Mouse (Mus musculus) heart, postnatal 25 days (tissue): ENCODE measurements around the gene Zbtb44. TPM values are rescaled to one million over a fixed set of nuclear protein-coding genes. Genes with fewer than 3 reads are reported as not detected.
"Not testable (repeated sequence)": the region's sequence is repeated elsewhere in the genome, so short reads cannot be mapped to it uniquely, and the experiment has no call there.

Source experiments
- DNase-seq: peaks from one replicate; pipeline ENCODE4 v3.0.0; 2022; ENCODE audit warnings: low spot score
- intact Hi-C: fragments of 180-260 bp; cut with DNase I; formaldehyde crosslinking; loops from one replicate; pipeline ENCODE4 v1.15.1; 2025
- total RNA-seq, 2 experiments: library from RNA; stranded (reverse); gene quantifications; 2 replicates each; pipeline ENCODE4 v1.2.3; 2021

The Zbtb44 gene
- total RNA-seq, 2 experiments from 2014 or later = 28.3 to 35.8 TPM

DNA sequence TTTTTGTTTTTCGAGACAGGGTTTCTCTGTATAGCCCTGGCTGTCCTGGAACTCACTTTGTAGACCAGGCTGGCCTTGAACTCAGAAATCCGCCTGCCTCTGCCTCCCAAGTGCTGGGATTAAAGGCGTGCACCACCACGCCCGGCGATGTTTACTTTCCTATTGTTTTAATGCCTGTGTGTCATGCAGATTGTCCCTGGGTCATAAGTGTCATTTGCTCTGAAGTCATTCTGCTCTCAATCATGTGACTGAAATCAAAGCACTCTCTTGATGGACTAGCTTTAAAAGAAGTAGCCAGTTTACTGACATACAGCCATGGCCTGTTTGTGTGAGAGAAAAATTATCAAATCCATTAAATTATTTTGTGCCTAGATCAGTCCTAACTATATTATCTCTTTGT lies 21.1 kb downstream of the Zbtb44 start:
- intact Hi-C loops, DNase-seq: not testable (repeated sequence)

- intact Hi-C loops = no loop called here
- no peak for DNase-seq
Measured at GRCm38 (mm10) chr9:31058723-31059122, 28.3 kb downstream of the Zbtb44 start.

DNA sequence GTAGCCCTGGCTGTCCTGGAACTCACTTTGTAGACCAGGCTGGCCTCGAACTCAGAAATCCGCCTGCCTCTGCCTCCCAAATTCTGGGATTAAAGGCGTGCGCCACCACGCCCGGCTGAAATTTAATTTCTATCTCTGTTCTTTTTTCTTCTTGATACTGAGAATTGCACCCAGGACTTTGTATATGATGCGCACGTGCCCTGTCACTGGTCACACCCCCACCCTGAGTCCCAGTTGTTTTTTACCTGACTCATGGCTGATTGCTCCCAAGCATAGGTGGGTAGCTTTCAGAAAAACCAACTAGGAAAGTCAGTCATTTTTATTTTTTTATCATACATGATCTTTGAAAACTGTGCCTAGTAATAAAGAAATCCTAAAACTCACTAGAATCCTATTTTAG lies 40.3 kb downstream of the Zbtb44 start:
- DNase-seq = no peak
- intact Hi-C loops = no loop called here

DNA sequence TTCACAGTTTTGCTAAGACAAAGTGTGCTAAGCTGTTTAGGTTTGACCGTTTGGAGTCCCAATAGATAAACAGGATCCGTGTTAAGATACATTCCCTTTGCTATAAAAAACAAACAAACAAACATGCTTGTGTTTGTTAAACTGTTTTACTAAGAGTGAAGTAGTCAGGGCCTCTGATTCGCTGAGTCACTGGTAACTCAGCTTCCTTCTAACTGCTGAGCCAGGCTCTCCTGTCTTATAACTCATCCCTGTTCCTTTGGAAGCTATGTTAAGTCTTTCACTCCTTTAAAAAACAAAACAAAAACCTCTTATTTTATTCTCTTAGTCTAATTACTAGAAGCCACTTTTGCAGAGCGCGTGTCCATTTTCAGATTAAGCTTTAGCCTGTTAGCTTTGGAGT lies 41.8 kb downstream of the Zbtb44 start:
- no peak for DNase-seq
- intact Hi-C loops = no loop called here

- DNase-seq = no peak
- intact Hi-C loops = no loop called here
Measured at GRCm38 (mm10) chr9:31073797-31074196, 43.4 kb downstream of the Zbtb44 start.

- DNase-seq = no peak
- intact Hi-C loops = no loop called here
Measured at GRCm38 (mm10) chr9:31074836-31075235, 44.4 kb downstream of the Zbtb44 start.

- DNase-seq = no peak
- intact Hi-C loops = loop anchor here (5.0 kb wide), 1 partner anchor 633 kb away; no protein-coding TSS in a partner anchor
Measured at GRCm38 (mm10) chr9:31080726-31081125, 50.3 kb downstream of the Zbtb44 start.

DNA sequence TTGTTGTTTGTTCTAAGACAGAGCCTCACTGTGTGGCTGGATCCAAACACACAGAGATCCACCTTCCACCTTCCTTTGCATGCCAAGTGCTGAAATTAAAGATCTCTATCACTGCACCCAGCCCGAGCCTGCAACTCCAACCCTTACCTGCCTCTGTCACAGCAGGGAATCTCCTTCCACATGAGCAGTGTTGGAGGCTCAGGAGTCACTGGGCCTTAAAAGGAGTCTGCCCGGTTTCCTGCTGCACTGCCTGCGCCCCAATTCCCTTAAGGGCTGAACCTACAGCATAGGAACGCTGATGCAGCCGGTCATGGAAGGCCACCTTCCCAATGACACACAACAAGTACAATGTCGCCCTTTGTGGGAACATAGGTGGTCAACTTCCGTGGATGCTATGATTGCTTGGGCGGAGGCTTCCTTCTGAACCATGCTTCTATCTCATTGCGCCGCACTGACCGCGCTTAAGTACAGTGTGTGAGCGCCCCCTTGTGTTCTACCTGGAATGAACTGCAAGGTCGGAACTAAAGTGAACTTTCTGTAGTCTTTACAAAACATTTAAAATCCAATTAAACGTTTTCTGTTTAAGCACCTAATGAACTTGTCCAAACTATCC lies 51.7 kb downstream of the Zbtb44 start:
- intact Hi-C loops = loop anchor here (1.0 to 5.0 kb wide), 3 partner anchors 142 to 635 kb away; no protein-coding TSS in a partner anchor
- DNase-seq = peak; percentile 26

GRCm38 (mm10) chr9:31082771-31083170 lies 52.3 kb downstream of the Zbtb44 start:
- no peak for DNase-seq
- intact Hi-C loops = loop anchor here (1.0 to 5.0 kb wide), 3 partner anchors 142 to 635 kb away; no protein-coding TSS in a partner anchor

GRCm38 (mm10) chr9:31085556-31085955 lies 55.1 kb downstream of the Zbtb44 start:
- intact Hi-C loops = no loop called here
- no peak for DNase-seq

DNA sequence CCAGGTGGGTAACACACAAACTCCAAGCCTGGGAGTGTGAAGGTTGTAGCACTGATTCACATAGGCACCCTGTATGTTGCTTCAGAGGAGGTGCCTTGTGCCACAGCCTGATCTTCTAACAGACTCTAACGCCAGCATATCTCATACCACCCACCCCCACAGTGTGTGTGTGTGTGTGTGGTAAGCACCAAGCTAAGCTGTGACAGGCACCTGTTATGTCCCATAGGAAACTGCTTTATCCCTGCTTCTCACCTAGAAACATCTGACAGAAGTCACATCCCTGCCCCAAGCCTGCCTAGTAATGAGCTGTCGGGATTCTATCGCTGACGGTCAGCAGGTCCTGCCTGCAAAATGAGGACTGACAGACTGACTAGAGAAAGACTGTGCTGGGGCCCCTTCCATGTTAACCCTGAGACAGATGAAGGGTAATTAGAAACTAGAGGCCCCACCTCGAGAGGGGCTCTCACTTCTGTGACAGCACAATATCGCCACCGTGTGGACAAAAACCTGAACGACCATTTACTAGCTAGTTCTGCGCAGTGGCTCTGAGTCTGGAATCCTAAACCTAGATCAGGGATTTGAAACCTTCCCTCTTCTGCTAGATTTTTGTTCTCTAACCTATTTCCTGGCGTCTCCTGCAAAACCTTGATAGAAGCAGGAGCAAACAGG lies 55.8 kb downstream of the Zbtb44 start:
- DNase-seq = no peak
- intact Hi-C loops = no loop called here

GRCm38 (mm10) chr9:31086754-31087145 lies 56.3 kb downstream of the Zbtb44 start:
- no peak for DNase-seq
- intact Hi-C loops = no loop called here

DNA sequence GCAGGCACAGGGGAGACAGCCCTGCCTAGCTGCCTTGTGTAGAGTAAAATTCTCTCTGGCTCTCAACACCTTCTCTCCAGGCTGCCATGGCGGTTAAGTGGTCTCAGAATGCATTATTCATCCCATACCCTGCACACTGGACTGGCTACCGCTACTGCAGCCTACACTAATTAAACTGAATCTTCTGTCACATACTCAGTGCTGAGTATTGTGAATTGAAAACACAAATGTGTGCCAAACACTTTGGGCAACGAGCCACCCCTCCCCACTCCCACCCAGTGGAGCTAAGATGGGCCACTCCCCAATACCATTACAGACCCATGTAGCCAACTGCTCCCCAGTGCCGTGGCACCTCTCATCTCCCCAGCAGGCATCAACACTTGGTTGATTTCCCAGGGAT lies 57.0 kb downstream of the Zbtb44 start:
- no peak for DNase-seq
- intact Hi-C loops = no loop called here

- DNase-seq = no peak
- intact Hi-C loops = no loop called here
Measured at GRCm38 (mm10) chr9:31088116-31088515, 57.7 kb downstream of the Zbtb44 start.

DNA sequence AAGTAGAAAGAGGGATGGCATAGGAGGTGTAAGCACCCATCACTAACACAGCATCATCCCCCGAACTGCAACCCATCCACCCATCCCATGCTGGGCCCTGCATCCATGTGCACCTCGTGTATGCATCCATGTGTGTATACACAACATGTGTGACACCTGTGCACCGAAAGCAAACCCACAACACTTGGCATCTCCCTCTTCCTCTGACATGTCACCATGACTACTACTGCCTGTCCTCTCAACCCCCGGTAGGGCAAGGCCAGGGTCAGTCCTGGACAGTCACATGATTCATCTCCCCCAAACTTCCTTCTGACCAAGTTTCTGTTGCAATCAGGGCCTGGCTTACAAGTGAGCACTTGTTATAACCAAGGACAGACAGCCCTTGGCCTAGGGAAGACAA lies 58.4 kb downstream of the Zbtb44 start:
- DNase-seq = no peak
- intact Hi-C loops = no loop called here

DNA sequence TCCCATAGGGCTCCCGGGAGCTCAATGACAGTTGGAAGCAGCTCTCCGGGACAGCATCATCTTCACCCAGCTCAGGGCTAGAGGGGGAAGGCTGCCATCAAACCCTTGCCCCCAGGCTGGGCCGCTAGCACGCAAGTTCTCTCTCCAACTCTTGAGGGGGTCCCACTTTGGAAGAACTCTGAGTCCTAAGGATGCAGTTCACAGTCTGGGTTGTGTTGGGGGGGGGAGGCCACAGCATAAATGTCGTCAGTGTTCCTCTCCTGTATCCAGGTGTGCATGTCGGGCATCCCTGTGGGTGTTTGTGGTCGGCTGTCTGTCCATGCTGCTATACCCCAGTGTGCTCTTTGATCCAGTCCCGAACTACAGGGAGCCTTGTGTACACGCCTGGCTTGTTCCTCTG lies 59.1 kb downstream of the Zbtb44 start:
- intact Hi-C loops = no loop called here
- DNase-seq = no peak

GRCm38 (mm10) chr9:31090081-31091023 lies 59.9 kb downstream of the Zbtb44 start:
- intact Hi-C loops = no loop called here
- no peak for DNase-seq

GRCm38 (mm10) chr9:31091162-31091581 lies 60.7 kb downstream of the Zbtb44 start:
- no peak for DNase-seq
- intact Hi-C loops = no loop called here

- intact Hi-C loops = no loop called here
- DNase-seq = no peak
Measured at GRCm38 (mm10) chr9:31092111-31092832, 61.8 kb downstream of the Zbtb44 start.

DNA sequence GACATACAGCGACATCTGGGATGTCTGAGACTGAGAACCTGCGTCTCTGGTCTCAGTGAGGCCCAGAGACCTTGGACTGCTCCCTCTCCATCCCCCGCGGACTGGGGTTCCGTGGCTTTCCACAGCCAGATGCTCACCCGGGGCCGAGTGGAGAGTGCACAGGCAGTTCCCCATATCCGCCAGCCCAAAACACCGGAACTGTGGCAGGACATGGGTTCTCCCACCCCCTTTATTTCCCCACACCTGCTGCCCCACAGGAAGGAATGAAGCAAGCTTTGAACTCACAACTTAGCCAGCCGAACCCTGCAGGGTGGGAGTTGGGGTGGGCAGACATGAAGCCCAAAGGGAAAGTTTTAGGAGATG lies 62.4 kb downstream of the Zbtb44 start:
- no peak for DNase-seq
- intact Hi-C loops = no loop called here
